Mouse (Mus musculus): ENCODE data around the gene Phlpp1.

DNA sequence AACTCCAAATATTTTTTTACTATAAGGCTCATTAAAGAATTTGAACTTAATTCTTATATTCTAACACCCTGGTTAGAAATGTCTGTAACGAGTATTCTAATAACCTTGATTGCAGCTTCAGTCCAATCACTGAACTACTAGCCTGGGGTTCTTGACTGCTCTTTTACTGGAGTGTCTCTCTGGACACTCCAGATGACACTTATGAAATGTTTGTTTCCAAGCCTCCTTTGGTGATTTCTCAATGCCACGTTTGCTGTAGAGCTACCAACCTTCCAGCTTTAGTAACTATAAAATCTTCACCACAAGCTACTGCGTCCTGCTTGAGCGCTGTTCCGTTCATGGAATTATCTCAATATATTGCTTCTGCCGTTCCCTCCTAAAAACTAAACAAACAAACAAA is 15.8 kb upstream of the Phlpp1 start:
- TF ChIP-seq POLR2A (IDR thresholded peaks at IDR 0.05; ENCODE audit: borderline replicate concordance, extremely low read depth, low read depth, low read length) (no peak), CTCF (IDR thresholded peaks at IDR 0.05; ENCODE audit: insufficient read depth, low read length) (no peak)

Measured in lung, adult 2 months (tissue).